Mouse (Mus musculus): ENCODE data around the gene Fuca1. TPM values are rescaled to one million over a fixed set of nuclear protein-coding genes. Genes with fewer than 3 reads are reported as not detected.

The Fuca1 gene
- polyA plus RNA-seq, 1 experiment from 2014 or later, result 93.3 TPM

- no peaks in the 10 kb centered on the region for H3K9me3 ChIP-seq (ENCODE audit: control insufficient read depth, low read depth, low read length)
- no peaks in the 10 kb centered on the region for H3K36me3 ChIP-seq (ENCODE audit: control insufficient read depth, insufficient read depth, low read length)
- no peak overlapping the region for H3K4me3 ChIP-seq (ENCODE audit: low read depth, low read length)
- no peak for ATAC-seq (ENCODE audit: insufficient number of reproducible peaks, insufficient read depth, low FRiP score, low read depth)
- 76% methylated on average over 6 of the region's 6 CpGs for WGBS
- H3K27me3 ChIP-seq (ENCODE audit: control insufficient read depth, insufficient read depth, low read length), result no peaks in the 10 kb centered on the region
- no peak overlapping the region for H3K9ac ChIP-seq (replicated peaks; ENCODE audit: low read depth, low read length)
- no peaks in the 10 kb centered on the region for H3K4me1 ChIP-seq (ENCODE audit: control insufficient read depth, insufficient read depth, low read length)
- no peak overlapping the region for H3K4me2 ChIP-seq (replicated peaks; ENCODE audit: low read depth, low read length)
- no peak overlapping the region for H3K27ac ChIP-seq (ENCODE audit: low read length)
Measured at GRCm38 (mm10) chr4:135896157-135896556, 24.4 kb upstream of the Fuca1 start.

DNA sequence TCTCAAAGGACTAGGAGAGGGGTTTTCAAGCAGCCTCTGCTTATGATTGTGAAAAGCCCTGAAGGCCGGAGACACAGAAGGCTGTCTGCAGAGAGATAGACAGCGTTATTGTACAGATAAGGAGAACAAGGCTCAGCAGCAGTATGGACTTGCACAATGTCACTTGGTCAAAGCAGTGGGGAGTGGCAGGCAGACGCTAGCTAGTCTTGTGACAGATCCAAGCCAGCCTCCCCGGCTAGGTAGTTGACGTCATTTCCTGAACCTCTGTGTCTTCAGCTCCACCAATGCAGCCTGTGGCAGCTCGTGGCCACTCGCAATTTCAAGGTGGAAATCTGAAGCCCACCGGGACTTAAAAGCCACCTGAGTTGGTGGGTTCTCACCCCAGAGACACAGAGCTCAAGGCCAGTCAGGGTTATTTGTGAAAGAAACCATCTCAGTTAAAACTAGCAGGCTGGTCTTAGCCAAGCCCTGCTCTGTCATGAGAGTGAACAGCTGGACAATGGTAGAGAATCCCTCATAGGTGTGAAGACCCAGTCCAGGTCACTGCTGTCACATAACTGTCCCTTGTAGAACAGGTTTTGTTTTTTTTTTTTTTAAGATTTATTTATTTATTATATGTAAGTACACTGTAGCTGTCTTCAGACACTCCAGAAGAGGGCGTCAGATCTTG lies 22.0 kb upstream of the Fuca1 start:
- H3K36me3 ChIP-seq (ENCODE audit: control insufficient read depth, insufficient read depth, low read length), result no peaks in the 10 kb centered on the region
- 0 out of 2 replicates have a peak, but pooled peaks have one; percentile 53 for ATAC-seq (ENCODE audit: insufficient number of reproducible peaks, insufficient read depth, low FRiP score, low read depth)
- 63% methylated on average over 8 of the region's 9 CpGs for WGBS
- no peak overlapping the region for H3K9ac ChIP-seq (replicated peaks; ENCODE audit: low read depth, low read length)
- no peak overlapping the region for H3K4me2 ChIP-seq (replicated peaks; ENCODE audit: low read depth, low read length)
- no peaks in the 10 kb centered on the region for H3K4me1 ChIP-seq (ENCODE audit: control insufficient read depth, insufficient read depth, low read length)
- no peaks in the 10 kb centered on the region for H3K27me3 ChIP-seq (ENCODE audit: control insufficient read depth, insufficient read depth, low read length)
- no peaks in the 10 kb centered on the region for H3K9me3 ChIP-seq (ENCODE audit: control insufficient read depth, low read depth, low read length)
- no peak overlapping the region for H3K27ac ChIP-seq (ENCODE audit: low read length)
- no peak overlapping the region for H3K4me3 ChIP-seq (ENCODE audit: low read depth, low read length)

GRCm38 (mm10) chr4:135899050-135899448 lies 21.5 kb upstream of the Fuca1 start:
- Histone ChIP-seq H3K27ac (ENCODE audit: low read length) (no peak overlapping the region), H3K27me3 (ENCODE audit: control insufficient read depth, insufficient read depth, low read length) (no peaks in the 10 kb centered on the region), H3K9me3 (ENCODE audit: control insufficient read depth, low read depth, low read length) (no peaks in the 10 kb centered on the region), H3K4me3 (ENCODE audit: low read depth, low read length) (no peak overlapping the region), H3K9ac (replicated peaks; ENCODE audit: low read depth, low read length) (no peak overlapping the region), H3K36me3 (ENCODE audit: control insufficient read depth, insufficient read depth, low read length) (no peaks in the 10 kb centered on the region), H3K4me2 (replicated peaks; ENCODE audit: low read depth, low read length) (no peak overlapping the region), H3K4me1 (ENCODE audit: control insufficient read depth, insufficient read depth, low read length) (no peaks in the 10 kb centered on the region)
- 79% methylated on average over 7 of the region's 7 CpGs for WGBS
- ATAC-seq (ENCODE audit: insufficient number of reproducible peaks, insufficient read depth, low FRiP score, low read depth), result no peak

GRCm38 (mm10) chr4:135900008-135900407 lies 20.5 kb upstream of the Fuca1 start:
- no peak overlapping the region for H3K27ac ChIP-seq (ENCODE audit: low read length)
- no peaks in the 10 kb centered on the region for H3K36me3 ChIP-seq (ENCODE audit: control insufficient read depth, insufficient read depth, low read length)
- H3K9ac ChIP-seq (replicated peaks; ENCODE audit: low read depth, low read length), result no peak overlapping the region
- ATAC-seq (ENCODE audit: insufficient number of reproducible peaks, insufficient read depth, low FRiP score, low read depth), result no peak
- 79% methylated on average over 5 of the region's 5 CpGs for WGBS
- H3K4me1 ChIP-seq (ENCODE audit: control insufficient read depth, insufficient read depth, low read length), result no peaks in the 10 kb centered on the region
- no peaks in the 10 kb centered on the region for H3K27me3 ChIP-seq (ENCODE audit: control insufficient read depth, insufficient read depth, low read length)
- H3K4me2 ChIP-seq (replicated peaks; ENCODE audit: low read depth, low read length), result no peak overlapping the region
- no peak overlapping the region for H3K4me3 ChIP-seq (ENCODE audit: low read depth, low read length)
- no peaks in the 10 kb centered on the region for H3K9me3 ChIP-seq (ENCODE audit: control insufficient read depth, low read depth, low read length)

GRCm38 (mm10) chr4:135902606-135903242 lies 17.8 kb upstream of the Fuca1 start:
- Histone ChIP-seq H3K27ac (ENCODE audit: low read length) (no peak overlapping the region), H3K9me3 (ENCODE audit: control insufficient read depth, low read depth, low read length) (no peaks in the 10 kb centered on the region), H3K9ac (replicated peaks; ENCODE audit: low read depth, low read length) (no peak overlapping the region), H3K4me1 (ENCODE audit: control insufficient read depth, insufficient read depth, low read length) (no peaks in the 10 kb centered on the region), H3K36me3 (ENCODE audit: control insufficient read depth, insufficient read depth, low read length) (no peaks in the 10 kb centered on the region), H3K4me2 (replicated peaks; ENCODE audit: low read depth, low read length) (no peak overlapping the region), H3K4me3 (ENCODE audit: low read depth, low read length) (no peak overlapping the region), H3K27me3 (ENCODE audit: control insufficient read depth, insufficient read depth, low read length) (no peaks in the 10 kb centered on the region)
- no peak for ATAC-seq (ENCODE audit: insufficient number of reproducible peaks, insufficient read depth, low FRiP score, low read depth)
- WGBS, result 91% methylated on average over 4 of the region's 4 CpGs

GRCm38 (mm10) chr4:135904810-135905209 lies 15.7 kb upstream of the Fuca1 start:
- 52% methylated on average over 1 of the region's 1 CpGs for whole genome bisulfite sequencing
- Histone ChIP-seq H3K4me3 (ENCODE audit: low read depth, low read length) (no peak overlapping the region), H3K27ac (ENCODE audit: low read length) (no peak overlapping the region), H3K4me1 (ENCODE audit: control insufficient read depth, insufficient read depth, low read length) (no peaks in the 10 kb centered on the region), H3K27me3 (ENCODE audit: control insufficient read depth, insufficient read depth, low read length) (no peaks in the 10 kb centered on the region), H3K4me2 (replicated peaks; ENCODE audit: low read depth, low read length) (no peak overlapping the region), H3K9ac (replicated peaks; ENCODE audit: low read depth, low read length) (no peak overlapping the region), H3K36me3 (ENCODE audit: control insufficient read depth, insufficient read depth, low read length) (no peaks in the 10 kb centered on the region), H3K9me3 (ENCODE audit: control insufficient read depth, low read depth, low read length) (no peaks in the 10 kb centered on the region)
- ATAC-seq (ENCODE audit: insufficient number of reproducible peaks, insufficient read depth, low FRiP score, low read depth), result no peak

GRCm38 (mm10) chr4:135906633-135907032 lies 13.9 kb upstream of the Fuca1 start:
- Histone ChIP-seq H3K4me3 (ENCODE audit: low read depth, low read length) (no peak overlapping the region), H3K36me3 (ENCODE audit: control insufficient read depth, insufficient read depth, low read length) (no peaks in the 10 kb centered on the region), H3K27ac (ENCODE audit: low read length) (no peak overlapping the region), H3K4me1 (ENCODE audit: control insufficient read depth, insufficient read depth, low read length) (no peaks in the 10 kb centered on the region), H3K4me2 (replicated peaks; ENCODE audit: low read depth, low read length) (no peak overlapping the region), H3K9me3 (ENCODE audit: control insufficient read depth, low read depth, low read length) (no peaks in the 10 kb centered on the region), H3K9ac (replicated peaks; ENCODE audit: low read depth, low read length) (no peak overlapping the region), H3K27me3 (ENCODE audit: control insufficient read depth, insufficient read depth, low read length) (no peaks in the 10 kb centered on the region)
- 72% methylated on average over 3 of the region's 3 CpGs for WGBS
- no peak for ATAC-seq (ENCODE audit: insufficient number of reproducible peaks, insufficient read depth, low FRiP score, low read depth)

GRCm38 (mm10) chr4:135909326-135910066 lies 11.0 kb upstream of the Fuca1 start:
- 36% methylated on average over 13 of the region's 13 CpGs for WGBS
- H3K9ac ChIP-seq (replicated peaks; ENCODE audit: low read depth, low read length), result no peak overlapping the region

More at GRCm38 (mm10) chr4:135909326-135910066, 11.0 kb upstream of the Fuca1 start:
- H3K36me3 ChIP-seq (ENCODE audit: control insufficient read depth, insufficient read depth, low read length), result no peaks in the 10 kb centered on the region
- no peaks in the 10 kb centered on the region for H3K27me3 ChIP-seq (ENCODE audit: control insufficient read depth, insufficient read depth, low read length)
- H3K4me1 ChIP-seq (ENCODE audit: control insufficient read depth, insufficient read depth, low read length), result no peaks in the 10 kb centered on the region
- no peak for ATAC-seq (ENCODE audit: insufficient number of reproducible peaks, insufficient read depth, low FRiP score, low read depth)
- H3K4me3 ChIP-seq (ENCODE audit: low read depth, low read length), result no peak overlapping the region
- H3K9me3 ChIP-seq (ENCODE audit: control insufficient read depth, low read depth, low read length), result no peaks in the 10 kb centered on the region
- no peak overlapping the region for H3K4me2 ChIP-seq (replicated peaks; ENCODE audit: low read depth, low read length)
- no peak overlapping the region for H3K27ac ChIP-seq (ENCODE audit: low read length)

Data from stomach, embryonic 14.5 days (tissue).